Mouse (Mus musculus): ENCODE data around the gene Gm10392. TPM values are rescaled to one million over a fixed set of nuclear protein-coding genes. Genes with fewer than 3 reads are reported as not detected.

The Gm10392 gene
- polyA plus RNA-seq, 1 experiment from 2014 or later = not detected

DNA sequence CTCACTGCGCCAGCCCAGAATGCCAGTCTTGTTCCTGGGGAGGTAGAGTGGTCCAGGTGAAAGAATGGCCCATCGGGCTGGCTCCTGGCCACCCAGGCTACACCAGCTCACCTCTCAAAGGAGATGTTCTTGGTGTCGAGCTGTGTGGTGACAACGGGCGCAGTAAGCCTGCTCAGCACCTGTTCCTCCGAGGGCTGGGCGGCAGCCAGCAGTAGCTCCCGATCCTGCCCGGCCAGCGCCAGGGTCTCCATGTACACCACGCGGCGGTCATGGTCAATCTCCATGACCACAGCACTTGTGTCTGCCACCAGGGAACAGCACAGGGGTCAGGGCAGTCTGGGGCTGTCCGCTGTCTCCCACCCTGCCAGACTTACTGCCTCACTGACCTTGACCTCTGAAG lies 42.8 kb downstream of the Gm10392 start:
- DNase-seq (ENCODE audit: low spot score) (no peak), ATAC-seq (ENCODE audit: low read depth) (no peak)
- Histone ChIP-seq H3K27me3 (replicated peaks; ENCODE audit: control insufficient read depth, insufficient read depth, low read length) (no peaks in the 10 kb centered on the region), H3K9me3 (ENCODE audit: control insufficient read depth, low read length) (no peaks in the 10 kb centered on the region), H3K4me3 (ENCODE audit: low read depth, low read length) (no peak overlapping the region), H3K9ac (ENCODE audit: low read depth, low read length) (no peak overlapping the region), H3K4me2 (ENCODE audit: low read depth, low read length) (no peak overlapping the region), H3K36me3 (ENCODE audit: control insufficient read depth, insufficient read depth, low read length) (peaks cover 38% of the 10 kb centered on the region), H3K27ac (replicated peaks; ENCODE audit: low read depth, low read length) (no peak overlapping the region), H3K4me1 (ENCODE audit: control insufficient read depth, insufficient read depth, low read length) (no peaks in the 10 kb centered on the region)
- WGBS = 89% methylated on average over 14 of the region's 14 CpGs

GRCm38 (mm10) chr11:77472775-77473174 lies 46.2 kb downstream of the Gm10392 start:
- Histone ChIP-seq H3K9ac (ENCODE audit: low read depth, low read length) (no peak overlapping the region), H3K4me1 (ENCODE audit: control insufficient read depth, insufficient read depth, low read length) (no peaks in the 10 kb centered on the region), H3K9me3 (ENCODE audit: control insufficient read depth, low read length) (no peaks in the 10 kb centered on the region), H3K36me3 (ENCODE audit: control insufficient read depth, insufficient read depth, low read length) (peaks cover 43% of the 10 kb centered on the region), H3K27me3 (replicated peaks; ENCODE audit: control insufficient read depth, insufficient read depth, low read length) (peaks cover 10% of the 10 kb centered on the region), H3K27ac (replicated peaks; ENCODE audit: low read depth, low read length) (no peak overlapping the region), H3K4me3 (ENCODE audit: low read depth, low read length) (no peak overlapping the region), H3K4me2 (ENCODE audit: low read depth, low read length) (no peak overlapping the region)
- no peak for DNase-seq (ENCODE audit: low spot score)
- 90% methylated on average over 16 of the region's 16 CpGs for WGBS
- no peak for ATAC-seq (ENCODE audit: low read depth)

GRCm38 (mm10) chr11:77471407-77471806 lies 47.6 kb downstream of the Gm10392 start:
- no peak overlapping the region for H3K4me2 ChIP-seq (ENCODE audit: low read depth, low read length)
- peaks cover 43% of the 10 kb centered on the region for H3K36me3 ChIP-seq (ENCODE audit: control insufficient read depth, insufficient read depth, low read length)

GRCm38 (mm10) chr11:77468397-77468796 lies 50.6 kb downstream of the Gm10392 start:
- Histone ChIP-seq H3K9ac (ENCODE audit: low read depth, low read length) (no peak overlapping the region), H3K4me2 (ENCODE audit: low read depth, low read length) (no peak overlapping the region), H3K4me3 (ENCODE audit: low read depth, low read length) (no peak overlapping the region), H3K4me1 (ENCODE audit: control insufficient read depth, insufficient read depth, low read length) (0 out of 2 replicates have a peak, but pooled peaks cover 3% of the 10 kb centered on the region), H3K27me3 (replicated peaks; ENCODE audit: control insufficient read depth, insufficient read depth, low read length) (peaks cover 32% of the 10 kb centered on the region), H3K9me3 (ENCODE audit: control insufficient read depth, low read length) (no peaks in the 10 kb centered on the region), H3K36me3 (ENCODE audit: control insufficient read depth, insufficient read depth, low read length) (peaks cover 27% of the 10 kb centered on the region), H3K27ac (replicated peaks; ENCODE audit: low read depth, low read length) (no peak overlapping the region)
- 77% methylated on average over 9 of the region's 9 CpGs for WGBS
- no peak for ATAC-seq (ENCODE audit: low read depth)
- DNase-seq (ENCODE audit: low spot score) = no peak

More at GRCm38 (mm10) chr11:77471407-77471806, 47.6 kb downstream of the Gm10392 start:
- Histone ChIP-seq H3K27me3 (replicated peaks; ENCODE audit: control insufficient read depth, insufficient read depth, low read length) (peaks cover 24% of the 10 kb centered on the region), H3K9me3 (ENCODE audit: control insufficient read depth, low read length) (no peaks in the 10 kb centered on the region), H3K27ac (replicated peaks; ENCODE audit: low read depth, low read length) (no peak overlapping the region), H3K4me3 (ENCODE audit: low read depth, low read length) (no peak overlapping the region), H3K4me1 (ENCODE audit: control insufficient read depth, insufficient read depth, low read length) (0 out of 2 replicates have a peak, but pooled peaks cover 3% of the 10 kb centered on the region), H3K9ac (ENCODE audit: low read depth, low read length) (no peak overlapping the region)
- ATAC-seq (ENCODE audit: low read depth) = no peak
- DNase-seq (ENCODE audit: low spot score) = no peak
- 78% methylated on average over 24 of the region's 29 CpGs for WGBS

GRCm38 (mm10) chr11:77467784-77468183 lies 51.2 kb downstream of the Gm10392 start:
- no peak overlapping the region for H3K9ac ChIP-seq (ENCODE audit: low read depth, low read length)
- H3K36me3 ChIP-seq (ENCODE audit: control insufficient read depth, insufficient read depth, low read length) = peaks cover 21% of the 10 kb centered on the region
- H3K4me2 ChIP-seq (ENCODE audit: low read depth, low read length) = peak overlapping the region; percentile 26; the same call in 1 of the 2 replicates
- no peak overlapping the region for H3K27ac ChIP-seq (replicated peaks; ENCODE audit: low read depth, low read length)
- H3K27me3 ChIP-seq (replicated peaks; ENCODE audit: control insufficient read depth, insufficient read depth, low read length) = peaks cover 38% of the 10 kb centered on the region
- 7% methylated on average over 19 of the region's 20 CpGs for WGBS
- no peaks in the 10 kb centered on the region for H3K9me3 ChIP-seq (ENCODE audit: control insufficient read depth, low read length)
- DNase-seq (ENCODE audit: low spot score) = peak; percentile 68
- H3K4me3 ChIP-seq (ENCODE audit: low read depth, low read length) = no peak overlapping the region; the same call in 1 of the 2 replicates
- no peak for ATAC-seq (ENCODE audit: low read depth)
- 0 out of 2 replicates have a peak, but pooled peaks cover 3% of the 10 kb centered on the region for H3K4me1 ChIP-seq (ENCODE audit: control insufficient read depth, insufficient read depth, low read length)

- Histone ChIP-seq H3K4me3 (ENCODE audit: low read depth, low read length) (no peak overlapping the region), H3K9ac (ENCODE audit: low read depth, low read length) (no peak overlapping the region), H3K36me3 (ENCODE audit: control insufficient read depth, insufficient read depth, low read length) (peaks cover 15% of the 10 kb centered on the region), H3K27me3 (replicated peaks; ENCODE audit: control insufficient read depth, insufficient read depth, low read length) (peaks cover 44% of the 10 kb centered on the region), H3K27ac (replicated peaks; ENCODE audit: low read depth, low read length) (no peak overlapping the region), H3K4me1 (ENCODE audit: control insufficient read depth, insufficient read depth, low read length) (0 out of 2 replicates have a peak, but pooled peaks cover 3% of the 10 kb centered on the region), H3K9me3 (ENCODE audit: control insufficient read depth, low read length) (no peaks in the 10 kb centered on the region), H3K4me2 (ENCODE audit: low read depth, low read length) (peak overlapping the region; percentile 26)
- DNase-seq (ENCODE audit: low spot score) (peak; percentile 53), ATAC-seq (ENCODE audit: low read depth) (peak; percentile 64)
- WGBS = 5% methylated on average over 16 of the region's 25 CpGs
Observed at GRCm38 (mm10) chr11:77467157-77467556, 51.8 kb downstream of the Gm10392 start.

Other genes with a start within 250 kb of the Gm10392 start
- gene Coro6, start 56.8 kb downstream of the Gm10392 start, polyA plus RNA-seq (2014; fragmentation: Nextera tagmentation; extraction: Ambion mirVana) = 4.4 and 7.2 TPM in 2 replicates
- gene Ankrd13b, start 29.5 kb downstream of the Gm10392 start, polyA plus RNA-seq (2014; fragmentation: Nextera tagmentation; extraction: Ambion mirVana) = 11.4 and 11.6 TPM in 2 replicates
- gene Git1, start 25.6 kb downstream of the Gm10392 start, polyA plus RNA-seq (2014; fragmentation: Nextera tagmentation; extraction: Ambion mirVana) = 15.1 and 16.7 TPM in 2 replicates
- gene Abhd15, start 4.1 kb downstream of the Gm10392 start, polyA plus RNA-seq (2014; fragmentation: Nextera tagmentation; extraction: Ambion mirVana) = 2.3 and 3.3 TPM in 2 replicates
- 51.2 and 52.3 TPM in 2 replicates for gene Trp53i13, start 3.2 kb downstream of the Gm10392 start, polyA plus RNA-seq (2014; fragmentation: Nextera tagmentation; extraction: Ambion mirVana)
- 19.1 and 19.6 TPM in 2 replicates for gene Taok1, start 88.6 kb upstream of the Gm10392 start, polyA plus RNA-seq (2014; fragmentation: Nextera tagmentation; extraction: Ambion mirVana)
- 4.6 and 6.5 TPM in 2 replicates for gene Nufip2, start 167.0 kb upstream of the Gm10392 start, polyA plus RNA-seq (2014; fragmentation: Nextera tagmentation; extraction: Ambion mirVana)
- not detected in 2 replicates for gene Cryba1, start 206.1 kb upstream of the Gm10392 start, polyA plus RNA-seq (2014; fragmentation: Nextera tagmentation; extraction: Ambion mirVana)
- 39.8 and 44.1 TPM in 2 replicates for gene Myo18a, start 244.0 kb upstream of the Gm10392 start, polyA plus RNA-seq (2014; fragmentation: Nextera tagmentation; extraction: Ambion mirVana)